Mouse (Mus musculus) liver, embryonic 11.5 days (tissue): ENCODE measurements around the gene Pnkd. TPM values are rescaled to one million over a fixed set of nuclear protein-coding genes. Genes with fewer than 3 reads are reported as not detected.

ENCODE experiments used
- ATAC-seq: fragments of 200-750 bp; cut with Nextera tagmentation; replicated peaks from 2 replicates; pipeline ENCODE4 v1.8.0; 2017; ENCODE audit warnings: moderate number of reproducible peaks, mild to moderate bottlenecking, moderate TSS enrichment, moderate library complexity; ENCODE audit not compliant: low FRiP score
- DNase-seq: peaks from one replicate; pipeline ENCODE4 v3.0.0-alpha.2; 2017; ENCODE audit warnings: low spot score
- H3K27ac ChIP-seq: fragments of 300-500 bp; sonication (generic); 2 replicates; pipeline ENCODE4 v1.5.1; 2014; ENCODE audit warnings: mild to moderate bottlenecking, low read depth, low read length, control low read depth
- H3K27me3 ChIP-seq: fragments of 300-500 bp; sonication (generic); replicated peaks from 2 replicates; pipeline ENCODE4 v1.6.1; 2014; ENCODE audit warnings: low read length, mixed read lengths; ENCODE audit not compliant: control insufficient read depth, insufficient read depth
- H3K36me3 ChIP-seq: fragments of 300-500 bp; sonication (generic); 2 replicates; pipeline ENCODE4 v1.6.1; 2014; ENCODE audit warnings: mild to moderate bottlenecking, low read length, moderate library complexity, mixed read lengths; ENCODE audit not compliant: control insufficient read depth, insufficient read depth
- H3K4me1 ChIP-seq: fragments of 300-500 bp; sonication (generic); replicated peaks from 2 replicates; pipeline ENCODE4 v1.6.1; 2014; ENCODE audit warnings: low read length, mixed read lengths; ENCODE audit not compliant: control insufficient read depth, insufficient read depth
- H3K4me2 ChIP-seq: fragments of 300-500 bp; sonication (generic); 2 replicates; pipeline ENCODE4 v1.6.1; 2014; ENCODE audit warnings: mild to moderate bottlenecking, control low read depth, moderate library complexity
- H3K4me3 ChIP-seq: fragments of 300-500 bp; sonication (generic); 2 replicates; pipeline ENCODE4 v1.5.1; 2014; ENCODE audit warnings: low read depth, low read length, control low read depth
- H3K9ac ChIP-seq: fragments of 300-500 bp; sonication (generic); 2 replicates; pipeline ENCODE4 v1.6.1; 2014; ENCODE audit warnings: low read depth, low read length, control low read depth
- H3K9me3 ChIP-seq: fragments of 300-500 bp; sonication (generic); 2 replicates; pipeline ENCODE4 v1.6.1; 2016; ENCODE audit warnings: low read length, inconsistent platforms, mixed read lengths; ENCODE audit not compliant: control insufficient read depth
- WGBS: fragments of 180-500 bp; shearing (Covaris S2); extraction: QIAGEN DNeasy Blood & Tissue Kit; methylation state at CpG from one replicate; pipeline ENCODE4 v1.1.7; 2014; 5-methylcytosine and 5-hydroxymethylcytosine counted together
- polyA plus RNA-seq: library from polyadenylated mRNA; unstranded; fragments of >200 nt; fragmentation: Nextera tagmentation; extraction: Ambion mirVana; gene quantifications from 2 replicates; pipeline ENCODE4 v1.2.1, GENCODE M21; 2014

The Pnkd gene
- polyA plus RNA-seq, 1 experiment from 2014 or later = 84.3 TPM

DNA sequence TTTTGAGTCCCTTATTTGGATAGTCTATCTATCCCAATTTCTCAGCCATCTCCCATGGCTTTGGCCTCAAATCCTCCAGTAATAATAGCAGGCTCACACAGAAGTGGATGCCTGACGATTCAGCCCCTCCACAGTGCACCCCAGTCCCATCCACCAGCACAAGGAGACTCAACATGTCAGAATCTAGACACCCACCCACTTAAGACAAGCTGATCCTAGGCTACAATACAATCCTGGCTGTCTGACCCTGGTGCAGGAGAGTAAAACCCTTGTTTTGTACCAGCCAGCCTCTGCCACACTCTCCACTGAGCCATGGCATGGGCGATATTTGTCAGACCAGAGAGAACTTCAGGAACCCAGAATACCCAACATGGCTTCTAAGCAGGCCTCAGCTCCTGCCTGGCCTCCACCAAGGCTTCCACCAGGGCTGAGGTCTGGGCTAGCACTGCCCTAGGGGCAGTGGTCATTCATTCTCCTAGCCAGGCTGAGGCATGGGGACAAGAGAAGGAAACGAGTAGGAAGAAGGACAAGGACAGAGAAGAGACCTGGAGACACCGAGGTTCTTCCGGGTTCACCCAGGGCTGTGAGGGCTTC, 13.5 kb downstream of the Pnkd start:
- no peak overlapping the region for H3K4me2 ChIP-seq

GRCm38 (mm10) chr1:74298996-74299395, 14.3 kb downstream of the Pnkd start:
- no peak overlapping the region for H3K4me3 ChIP-seq
- H3K9ac ChIP-seq = no peak overlapping the region
- no peaks in the 10 kb centered on the region for H3K9me3 ChIP-seq
- no peaks in the 10 kb centered on the region for H3K27me3 ChIP-seq
- no peak overlapping the region for H3K27ac ChIP-seq
- no peaks in the 10 kb centered on the region for H3K36me3 ChIP-seq
- peaks cover 57% of the 10 kb centered on the region for H3K4me1 ChIP-seq
- no peak overlapping the region for H3K4me2 ChIP-seq
- ATAC-seq (no peak), DNase-seq (no peak)
- 74% methylated on average over 5 of the region's 5 CpGs for WGBS

More for the DNA sequence above, 13.5 kb downstream of the Pnkd start:
- H3K27ac ChIP-seq = no peak overlapping the region
- peak overlapping the region; percentile 22; the same call in 1 of the 2 replicates for H3K9ac ChIP-seq
- H3K27me3 ChIP-seq = no peaks in the 10 kb centered on the region
- H3K9me3 ChIP-seq = no peaks in the 10 kb centered on the region
- H3K4me1 ChIP-seq = peaks cover 57% of the 10 kb centered on the region
- ATAC-seq = no peak
- H3K36me3 ChIP-seq = 0 out of 2 replicates have a peak, but pooled peaks cover 2% of the 10 kb centered on the region
- no peak overlapping the region for H3K4me3 ChIP-seq
- DNase-seq = no peak
- 89% methylated on average over 5 of the region's 5 CpGs for WGBS

GRCm38 (mm10) chr1:74300347-74301110, 15.8 kb downstream of the Pnkd start:
- no peak for ATAC-seq
- H3K4me1 ChIP-seq = peaks cover 46% of the 10 kb centered on the region
- no peak overlapping the region for H3K4me2 ChIP-seq
- no peak overlapping the region for H3K4me3 ChIP-seq
- no peaks in the 10 kb centered on the region for H3K36me3 ChIP-seq
- DNase-seq = no peak
- no peaks in the 10 kb centered on the region for H3K27me3 ChIP-seq
- H3K9ac ChIP-seq = no peak overlapping the region
- 63% methylated on average over 6 of the region's 6 CpGs for WGBS
- H3K27ac ChIP-seq = no peak overlapping the region
- H3K9me3 ChIP-seq = no peaks in the 10 kb centered on the region

DNA sequence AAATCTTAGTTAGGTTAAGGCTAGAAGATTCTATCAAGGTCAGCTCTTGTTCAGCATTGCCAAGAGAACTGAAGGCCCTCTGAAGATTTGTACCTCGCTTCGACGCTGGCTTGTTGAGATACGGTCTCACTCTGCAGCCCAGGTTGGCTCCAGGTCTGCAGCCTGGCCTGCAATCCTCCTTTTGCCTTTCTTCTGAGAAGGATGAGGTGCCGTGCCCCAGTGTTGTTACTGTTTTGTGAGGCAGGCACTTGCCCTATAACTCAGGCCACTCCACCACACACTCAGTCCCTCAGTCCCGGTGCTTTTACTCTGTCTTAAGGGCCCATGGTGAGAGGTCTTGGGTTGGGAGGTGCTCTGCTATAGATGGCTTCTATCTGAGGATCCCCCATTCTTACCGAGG, 17.5 kb downstream of the Pnkd start:
- H3K9me3 ChIP-seq = no peaks in the 10 kb centered on the region
- no peak overlapping the region for H3K4me3 ChIP-seq
- H3K27me3 ChIP-seq = no peaks in the 10 kb centered on the region
- no peak overlapping the region; the same call in 1 of the 2 replicates for H3K4me2 ChIP-seq
- ATAC-seq (no peak), DNase-seq (no peak)
- H3K4me1 ChIP-seq = peaks cover 32% of the 10 kb centered on the region
- no peak overlapping the region for H3K27ac ChIP-seq
- WGBS = 87% methylated on average over 7 of the region's 7 CpGs
- no peaks in the 10 kb centered on the region for H3K36me3 ChIP-seq
- H3K9ac ChIP-seq = no peak overlapping the region

GRCm38 (mm10) chr1:74302835-74303234, 18.1 kb downstream of the Pnkd start:
- no peak for ATAC-seq
- Histone ChIP-seq H3K27me3 (no peaks in the 10 kb centered on the region), H3K27ac (no peak overlapping the region), H3K36me3 (no peaks in the 10 kb centered on the region), H3K9ac (no peak overlapping the region; the same call in 1 of the 2 replicates), H3K4me3 (peak overlapping the region; percentile 82), H3K4me2 (peak overlapping the region; percentile 82), H3K4me1 (peaks cover 27% of the 10 kb centered on the region), H3K9me3 (no peaks in the 10 kb centered on the region)
- no peak for DNase-seq
- 74% methylated on average over 2 of the region's 2 CpGs for WGBS

GRCm38 (mm10) chr1:74303509-74304338, 19.0 kb downstream of the Pnkd start:
- H3K27me3 ChIP-seq = no peaks in the 10 kb centered on the region
- H3K27ac ChIP-seq = peak overlapping the region; percentile 62
- WGBS = under 1% methylated on average over 56 of the region's 56 CpGs
- H3K4me3 ChIP-seq = peak overlapping the region; percentile 82
- peak overlapping the region; percentile 82 for H3K4me2 ChIP-seq
- no peaks in the 10 kb centered on the region for H3K36me3 ChIP-seq
- peak; percentile 87 for ATAC-seq
- DNase-seq = peak; percentile 82
- H3K4me1 ChIP-seq = peaks cover 34% of the 10 kb centered on the region
- H3K9me3 ChIP-seq = no peaks in the 10 kb centered on the region
- H3K9ac ChIP-seq = peak overlapping the region; percentile 79

DNA sequence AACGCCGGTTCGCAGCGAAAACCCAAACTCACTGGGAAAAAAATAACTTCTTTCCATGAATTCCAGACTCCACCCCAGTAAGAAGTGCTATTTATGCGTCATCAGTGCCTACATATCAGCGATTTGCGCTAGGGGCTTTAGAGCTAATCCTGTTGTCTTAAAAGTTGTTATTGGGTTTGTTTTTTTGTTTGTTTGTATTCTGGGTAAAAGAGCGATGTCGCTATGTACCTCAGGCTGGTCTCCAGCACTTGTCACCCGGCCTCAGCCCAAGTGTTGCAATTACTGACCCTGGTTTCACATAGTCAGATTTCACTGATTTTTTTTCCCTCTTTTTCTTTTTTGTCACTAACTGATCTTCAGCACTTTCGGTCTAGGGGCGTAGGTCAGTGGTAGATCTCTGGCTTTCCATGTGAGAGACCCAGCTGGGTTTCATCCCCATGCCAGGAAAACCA, 19.6 kb downstream of the Pnkd start:
- Histone ChIP-seq H3K9ac (peak overlapping the region; percentile 79), H3K4me3 (peak overlapping the region; percentile 82), H3K27me3 (no peaks in the 10 kb centered on the region), H3K9me3 (no peaks in the 10 kb centered on the region), H3K36me3 (no peaks in the 10 kb centered on the region), H3K4me1 (peaks cover 30% of the 10 kb centered on the region), H3K4me2 (peak overlapping the region; percentile 82), H3K27ac (peak overlapping the region; percentile 62)
- 4% methylated on average over 12 of the region's 12 CpGs for WGBS
- ATAC-seq (peak; percentile 13; the same call in 1 of the 2 replicates), DNase-seq (no peak)

GRCm38 (mm10) chr1:74304946-74305345, 20.2 kb downstream of the Pnkd start:
- DNase-seq = no peak
- H3K27ac ChIP-seq = no peak overlapping the region
- H3K9me3 ChIP-seq = no peaks in the 10 kb centered on the region
- H3K9ac ChIP-seq = no peak overlapping the region
- no peak overlapping the region for H3K4me3 ChIP-seq
- H3K27me3 ChIP-seq = no peaks in the 10 kb centered on the region
- H3K36me3 ChIP-seq = no peaks in the 10 kb centered on the region
- H3K4me1 ChIP-seq = peaks cover 30% of the 10 kb centered on the region
- 77% methylated on average over 4 of the region's 4 CpGs for WGBS
- no peak for ATAC-seq
- H3K4me2 ChIP-seq = no peak overlapping the region
